Mouse (Mus musculus) R1 (cell line): ENCODE results near the gene Rftn2.

Source experiments
- DNase-seq: peaks from one replicate; pipeline ENCODE4 v3.0.0-alpha.2; 2018; ENCODE audit warnings: low read depth, low spot score

Rftn2 gene

DNA sequence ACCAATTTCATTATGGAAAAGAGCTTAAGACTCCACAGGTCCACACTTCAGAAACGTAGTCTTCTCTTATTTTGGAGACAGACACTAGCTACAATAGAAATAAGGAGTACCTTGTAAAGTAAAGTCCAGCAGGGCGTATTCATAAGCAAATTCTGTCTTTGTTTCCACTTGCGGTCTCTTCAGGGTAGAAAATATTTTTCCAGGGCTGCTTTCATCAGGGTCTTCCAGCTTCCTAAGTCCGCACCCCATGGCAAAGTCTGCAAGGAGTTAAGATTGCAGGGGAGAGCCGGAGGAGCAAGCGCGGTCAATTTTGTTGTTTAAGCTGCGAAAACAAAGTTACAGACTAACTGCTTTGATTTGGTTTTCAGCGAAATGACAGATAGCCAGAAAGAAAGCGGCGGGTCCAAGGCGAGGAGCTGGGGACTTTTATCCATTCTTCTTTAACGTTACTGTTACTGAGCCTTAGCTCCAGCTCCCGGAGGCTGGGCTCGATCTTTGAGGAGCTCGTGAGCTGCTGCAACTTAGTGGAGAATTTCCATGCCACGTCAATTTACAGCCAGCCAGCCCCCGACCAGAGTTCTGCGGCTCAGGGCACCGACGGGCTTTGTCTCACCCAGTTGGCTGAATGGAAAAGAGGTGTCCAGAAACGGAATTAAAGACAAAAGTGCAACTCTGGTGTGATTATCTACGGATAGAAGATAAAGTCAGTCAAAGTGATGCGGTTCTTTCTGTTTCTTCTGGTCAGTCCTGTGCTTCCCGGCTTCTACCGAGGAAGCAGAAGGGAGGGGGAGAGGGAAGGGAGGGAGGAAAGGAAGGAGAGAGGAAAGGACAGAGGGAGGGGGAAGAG, at the start of gene Rftn2:
Rftn2 (minus strand) TSS at position 772 of the 847 bp plus-strand sequence.
- DNase-seq, result no peak

DNA sequence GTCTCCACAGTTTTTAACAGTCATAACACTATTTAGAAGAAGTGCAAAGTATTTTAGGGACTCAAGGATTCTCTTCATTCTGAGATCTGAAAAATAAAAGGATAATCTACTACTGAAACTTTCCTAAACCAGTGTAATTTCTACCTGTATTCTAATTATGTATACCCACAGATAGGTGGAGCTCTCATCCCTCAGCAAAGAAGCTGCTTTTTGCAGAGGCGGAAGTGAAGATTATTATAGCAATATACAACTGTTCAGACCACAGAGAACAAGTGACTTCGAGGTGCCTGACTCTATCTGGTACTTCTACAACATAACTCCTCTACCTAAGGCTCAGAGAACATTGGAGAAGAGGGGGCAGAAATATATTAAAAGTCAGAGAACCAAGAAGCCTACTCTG, 38.9 kb upstream of the Rftn2 start:
- no peak for DNase-seq

DNA sequence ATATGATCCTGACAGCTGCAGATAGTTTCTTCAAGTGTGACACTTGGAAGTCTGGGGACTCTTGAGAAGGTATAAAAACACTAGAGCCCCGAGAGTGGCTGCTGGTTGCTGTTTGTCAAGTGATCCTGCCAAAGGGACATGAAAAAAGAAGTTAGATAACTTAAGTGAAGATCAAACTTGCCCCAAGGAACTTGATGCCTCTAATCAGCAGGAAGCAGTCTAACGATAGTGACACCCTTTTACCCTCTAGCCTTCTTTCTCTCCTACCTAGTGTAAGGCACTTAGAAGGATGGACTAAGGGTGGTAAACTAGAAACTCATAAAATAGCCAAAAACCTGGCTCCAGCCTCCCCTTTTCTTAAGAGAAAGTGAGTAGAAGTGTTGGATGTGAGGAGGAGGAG, 37.8 kb upstream of the Rftn2 start:
- no peak for DNase-seq

DNA sequence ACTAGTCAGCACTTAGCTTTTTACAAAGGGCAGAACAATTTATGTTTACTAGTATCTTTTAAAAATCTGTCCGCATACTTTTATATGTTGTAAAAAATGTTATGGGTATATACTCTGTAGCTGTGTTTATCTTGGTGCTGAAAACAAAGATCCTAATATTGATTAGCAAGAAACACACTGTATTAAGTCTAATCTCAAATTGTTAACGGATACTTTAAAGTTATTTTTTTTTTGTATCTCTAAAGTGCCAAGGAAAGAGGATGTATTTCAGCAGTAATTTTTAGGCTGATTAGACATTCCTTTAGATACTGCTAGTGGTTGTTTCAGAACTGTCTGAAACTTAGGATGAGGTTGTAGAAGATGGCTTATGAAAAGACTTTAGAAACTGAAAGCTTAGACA, 19.8 kb upstream of the Rftn2 start:
- DNase-seq, result no peak

- peak; percentile 78 for DNase-seq
Observed at GRCm38 (mm10) chr1:55239237-55239636, 12.7 kb upstream of the Rftn2 start.

DNA sequence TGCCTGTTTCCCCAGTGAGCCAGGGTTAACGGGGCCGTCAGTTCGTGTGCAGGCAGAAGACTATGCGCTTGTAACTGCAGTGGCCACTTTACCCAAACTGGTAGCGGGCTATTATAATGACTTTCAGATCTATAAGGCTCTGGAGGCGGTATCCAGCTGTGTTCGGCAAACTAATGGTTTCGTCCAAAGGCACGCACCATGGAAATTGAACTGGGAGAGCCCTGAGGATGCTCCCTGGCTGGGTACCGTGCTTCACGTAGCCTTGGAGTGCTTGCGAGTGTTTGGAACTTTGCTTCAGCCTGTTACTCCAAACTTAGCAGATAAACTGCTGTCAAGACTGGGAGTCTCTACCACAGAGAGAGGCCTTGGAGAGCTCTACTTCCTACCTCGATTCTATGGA, 11.9 kb upstream of the Rftn2 start:
- no peak for DNase-seq

GRCm38 (mm10) chr1:55237643-55238161, 11.1 kb upstream of the Rftn2 start:
- no peak for DNase-seq

- DNase-seq, result peak; percentile 93
Observed at GRCm38 (mm10) chr1:55236890-55237642, 10.5 kb upstream of the Rftn2 start, which contains the start of gene Mars2. Gene Mars2 (plus strand): TSS chr1:55237177.

DNA sequence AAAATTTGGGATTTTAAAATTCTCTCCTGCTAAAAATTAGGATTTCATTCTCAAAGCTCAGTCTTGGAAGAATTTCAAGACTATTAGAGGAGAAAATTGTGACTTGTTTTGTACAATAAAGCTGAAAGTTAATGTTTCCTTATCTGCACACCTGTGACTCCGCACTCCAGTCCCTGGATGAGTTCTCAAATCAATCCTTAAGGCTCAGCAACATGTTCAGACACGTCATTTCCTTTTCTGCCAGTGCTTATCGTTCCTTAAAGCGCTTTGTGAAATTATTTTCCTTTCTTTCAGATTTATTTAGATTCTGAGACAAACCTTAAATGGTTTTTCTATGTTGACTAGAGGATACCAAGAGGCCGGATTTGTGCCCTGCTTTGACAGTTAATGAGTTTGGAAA, 9.9 kb upstream of the Rftn2 start:
- no peak for DNase-seq

DNA sequence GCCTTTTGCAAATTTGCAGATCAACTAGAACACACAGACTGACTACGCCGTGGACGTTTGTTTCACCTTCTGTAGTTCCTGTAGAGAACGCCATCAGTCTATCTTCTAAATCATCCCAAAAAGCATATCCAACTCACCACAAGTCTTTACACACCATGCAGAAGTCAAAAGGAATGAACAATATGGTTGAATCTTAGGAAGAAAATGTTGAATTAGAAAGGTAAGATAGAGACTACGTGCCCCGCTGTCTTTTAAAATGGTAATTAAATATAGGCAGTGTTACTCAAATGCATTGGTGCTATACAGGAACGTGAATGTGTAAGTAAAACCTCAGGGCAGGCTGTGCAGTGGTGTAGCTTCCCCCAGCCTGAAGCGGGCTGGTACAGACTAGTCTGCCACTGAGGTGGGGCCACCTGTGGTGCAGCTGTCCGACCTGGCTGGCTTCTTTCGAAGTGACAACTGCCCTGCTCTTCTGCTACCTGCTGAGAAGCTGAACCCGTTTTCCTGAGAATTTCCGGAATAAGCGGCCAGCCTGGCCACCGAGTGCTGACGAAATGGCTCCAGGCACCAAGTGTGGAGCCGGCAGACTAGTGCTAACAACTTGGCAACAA, 8.4 kb upstream of the Rftn2 start:
- DNase-seq, result peak; percentile 32

- no peak for DNase-seq
Observed at GRCm38 (mm10) chr1:55228256-55228884, 1.8 kb upstream of the Rftn2 start.

- DNase-seq, result no peak
Observed at GRCm38 (mm10) chr1:55227376-55227775, 794 bp upstream of the Rftn2 start.

DNA sequence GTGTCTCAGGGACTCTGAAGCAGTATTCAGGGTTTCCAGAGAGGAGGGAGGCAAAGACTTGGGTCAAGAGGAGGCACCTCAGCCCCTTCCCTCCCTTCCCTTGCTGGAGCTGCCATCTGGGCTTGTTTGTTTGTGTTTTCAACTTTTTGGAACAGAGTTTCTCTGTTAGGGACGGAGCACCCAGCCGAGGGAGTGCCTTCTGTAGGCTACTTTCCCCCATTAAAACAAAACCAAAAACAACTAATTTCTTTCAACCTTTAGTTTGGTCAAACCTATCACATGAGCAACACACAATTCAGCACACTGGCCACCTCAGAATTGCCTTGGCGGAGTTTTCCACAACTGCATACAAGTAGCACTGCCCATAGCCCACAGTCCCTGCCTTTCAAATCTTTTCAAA, 1.2 kb downstream of the Rftn2 start:
- DNase-seq, result no peak

DNA sequence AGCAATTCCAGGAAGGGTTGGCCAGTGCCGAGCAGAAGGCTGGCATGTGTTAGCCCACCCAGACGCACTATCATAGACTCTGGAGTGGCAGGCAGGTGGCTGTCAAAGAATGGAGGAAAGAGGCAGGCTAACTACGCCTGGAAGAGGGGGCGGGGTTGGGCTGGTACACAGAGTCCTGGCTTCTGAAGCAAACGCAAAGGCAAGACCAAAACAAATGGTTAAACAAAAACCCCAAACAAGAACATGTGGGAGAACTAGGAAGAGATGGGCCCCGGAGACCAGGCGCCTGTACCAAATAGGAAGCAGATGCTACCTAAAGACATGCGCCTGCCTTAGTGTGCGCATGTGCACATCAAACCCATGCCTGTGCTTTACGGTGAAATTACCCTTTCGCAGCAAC, 2.5 kb downstream of the Rftn2 start:
- DNase-seq, result no peak

DNA sequence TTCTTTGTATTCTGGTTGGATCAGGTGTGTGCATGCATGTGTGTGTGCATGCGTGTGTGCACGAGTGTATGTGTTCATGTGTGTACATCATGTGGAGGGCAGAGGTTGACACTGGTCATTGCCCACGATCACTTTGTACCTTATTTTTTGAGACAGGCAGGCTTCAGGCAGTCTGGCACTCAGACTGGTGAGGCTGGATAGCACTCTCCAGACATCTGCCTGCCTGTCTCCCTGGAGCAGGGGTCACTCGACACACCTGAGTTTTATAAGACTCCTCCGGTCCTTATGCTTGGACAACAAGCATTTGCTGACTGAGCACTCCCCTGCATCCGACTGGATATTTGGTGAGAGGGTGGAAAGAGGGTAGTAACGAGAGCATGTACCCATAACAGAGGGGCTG, 3.6 kb downstream of the Rftn2 start:
- DNase-seq, result no peak

DNA sequence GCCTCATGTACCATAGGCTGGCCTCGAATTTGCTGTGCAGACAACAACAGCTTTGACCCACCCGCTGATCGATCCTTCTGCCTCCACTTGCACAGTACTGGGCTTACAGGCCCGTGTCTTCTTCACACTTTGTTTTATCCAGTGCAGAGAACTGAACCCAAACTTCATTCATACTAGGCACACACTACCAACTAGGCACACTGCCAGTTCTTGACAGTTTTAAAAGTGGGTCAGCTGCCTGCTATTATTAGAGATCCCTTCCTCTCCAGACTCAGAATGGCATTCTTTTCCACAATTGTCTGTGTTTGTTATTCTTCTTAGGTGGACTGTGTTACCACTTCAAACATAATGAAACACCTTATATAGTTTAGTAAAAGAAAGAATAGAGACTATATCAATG, 5.2 kb downstream of the Rftn2 start:
- no peak for DNase-seq

- DNase-seq, result no peak
Observed at GRCm38 (mm10) chr1:55217191-55217590, 9.4 kb downstream of the Rftn2 start.

DNA sequence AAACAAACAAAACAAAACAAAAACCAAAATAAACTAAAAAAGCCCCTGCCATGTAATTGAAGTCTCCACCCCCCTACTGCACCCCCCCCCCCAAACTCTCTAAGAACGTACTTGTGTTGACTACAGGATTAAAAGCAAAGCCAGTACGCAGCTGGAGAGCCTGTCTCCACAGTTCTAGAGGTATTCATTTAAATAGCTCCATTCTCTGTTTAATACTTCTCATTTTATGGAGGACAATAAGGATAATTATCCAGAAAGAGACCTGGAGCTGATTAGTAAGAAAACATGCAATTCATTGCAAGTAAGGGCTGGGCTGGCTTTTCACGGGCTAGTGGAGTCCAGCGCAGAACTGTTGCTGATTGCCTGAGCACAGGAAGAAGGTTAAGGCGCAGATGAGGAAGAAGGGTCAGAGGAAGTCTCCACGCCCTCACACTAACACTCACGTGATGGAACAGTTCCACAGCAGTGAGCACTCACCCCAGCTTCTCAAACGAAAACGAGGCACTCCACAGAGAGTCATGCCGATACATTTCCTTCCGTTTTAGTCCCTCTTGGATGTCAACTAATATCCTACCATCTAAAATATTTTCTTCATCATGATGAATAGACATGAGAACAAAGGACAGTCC, 11.3 kb downstream of the Rftn2 start:
- DNase-seq, result no peak

DNA sequence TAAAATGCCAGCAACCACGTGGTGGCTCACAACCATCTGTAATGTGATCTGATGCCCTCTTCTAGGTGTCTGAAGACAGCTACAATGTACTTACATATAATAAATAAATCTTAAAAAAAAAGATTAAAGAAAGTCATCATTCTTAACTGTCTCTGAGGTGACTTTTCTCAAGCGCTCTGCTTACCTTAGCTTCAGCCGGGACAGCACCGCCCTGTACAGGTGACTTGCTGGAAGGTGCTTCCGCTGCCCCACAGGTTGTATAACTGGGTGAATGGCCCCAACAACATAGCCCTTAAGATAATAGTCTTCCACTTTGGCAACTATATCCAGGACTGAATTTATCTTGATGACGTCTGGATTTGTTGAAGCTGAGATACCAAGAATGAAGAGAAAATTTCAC, 12.6 kb downstream of the Rftn2 start:
- DNase-seq, result no peak

GRCm38 (mm10) chr1:55213475-55213874, 13.1 kb downstream of the Rftn2 start:
- peak; percentile 76 for DNase-seq

DNA sequence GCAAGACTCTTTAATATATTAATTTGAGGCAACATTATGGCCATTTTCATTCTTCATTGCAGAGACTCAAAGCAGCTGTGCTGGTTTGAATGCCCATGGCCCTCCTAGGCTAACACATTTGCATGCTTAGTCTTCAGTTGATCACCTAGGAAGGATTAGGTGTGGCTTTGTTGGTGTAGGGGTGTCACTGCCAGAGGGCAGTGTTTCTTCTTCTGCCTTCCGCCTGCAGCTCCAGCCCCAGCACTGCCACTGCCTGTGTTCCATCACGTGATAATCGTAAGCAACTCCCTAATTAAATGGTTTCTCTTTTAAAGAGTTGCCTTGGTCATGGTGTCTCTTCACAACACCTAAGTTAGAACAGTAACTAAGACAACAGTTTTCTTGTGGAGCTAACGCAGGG, 13.8 kb downstream of the Rftn2 start:
- DNase-seq, result no peak
